Mouse (Mus musculus): ENCODE results near the gene Fer. TPM values are rescaled to one million over a fixed set of nuclear protein-coding genes. Genes with fewer than 3 reads are reported as not detected.
A peak's percentile ranks its signal among the peaks of the same experiment; 100 is the strongest.

Fer gene
- polyA plus RNA-seq, 1 experiment from 2014 or later = 28.6 TPM

DNA sequence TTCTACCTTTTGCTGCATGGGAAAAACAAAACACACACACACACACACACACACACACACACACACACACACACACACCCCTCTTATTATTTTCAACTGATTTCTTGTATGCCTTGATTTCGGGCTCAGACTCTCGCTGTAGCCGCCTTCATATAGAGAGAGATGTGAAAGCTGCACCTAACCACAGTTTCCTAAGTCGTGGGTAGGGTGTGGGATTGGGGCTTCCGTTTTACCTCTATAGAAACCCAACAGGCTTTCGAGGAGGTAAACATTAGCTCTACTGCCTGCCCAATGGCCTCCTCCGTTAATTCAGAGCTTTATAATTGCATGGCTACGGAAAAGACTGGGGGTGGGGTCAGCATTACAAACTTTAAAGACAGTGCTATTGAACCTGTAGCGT lies 12.8 kb upstream of the Fer start:
- no peak overlapping the region for H3K9ac ChIP-seq (ENCODE audit: low read length)
- DNase-seq (ENCODE audit: low spot score) (no peak), ATAC-seq (replicated peaks; ENCODE audit: low FRiP score, low TSS enrichment, low read depth) (no peak)
- WGBS = 94% methylated on average over 9 of the region's 9 CpGs
- H3K27ac ChIP-seq (ENCODE audit: low read depth) = no peak overlapping the region
- no peaks in the 10 kb centered on the region for H3K9me3 ChIP-seq (ENCODE audit: control insufficient read depth, low read length)
- H3K4me1 ChIP-seq (replicated peaks; ENCODE audit: control insufficient read depth, insufficient read depth, low read length) = no peaks in the 10 kb centered on the region
- no peaks in the 10 kb centered on the region for H3K36me3 ChIP-seq (ENCODE audit: control insufficient read depth, insufficient read depth, low read length)
- H3K4me2 ChIP-seq (ENCODE audit: low read length) = no peak overlapping the region
- H3K4me3 ChIP-seq (ENCODE audit: low read depth, low read length) = 0 out of 2 replicates have a peak overlapping the region, but pooled peaks have one; percentile 62
- no peaks in the 10 kb centered on the region for H3K27me3 ChIP-seq (replicated peaks; ENCODE audit: control insufficient read depth, insufficient read depth, low read length)

DNA sequence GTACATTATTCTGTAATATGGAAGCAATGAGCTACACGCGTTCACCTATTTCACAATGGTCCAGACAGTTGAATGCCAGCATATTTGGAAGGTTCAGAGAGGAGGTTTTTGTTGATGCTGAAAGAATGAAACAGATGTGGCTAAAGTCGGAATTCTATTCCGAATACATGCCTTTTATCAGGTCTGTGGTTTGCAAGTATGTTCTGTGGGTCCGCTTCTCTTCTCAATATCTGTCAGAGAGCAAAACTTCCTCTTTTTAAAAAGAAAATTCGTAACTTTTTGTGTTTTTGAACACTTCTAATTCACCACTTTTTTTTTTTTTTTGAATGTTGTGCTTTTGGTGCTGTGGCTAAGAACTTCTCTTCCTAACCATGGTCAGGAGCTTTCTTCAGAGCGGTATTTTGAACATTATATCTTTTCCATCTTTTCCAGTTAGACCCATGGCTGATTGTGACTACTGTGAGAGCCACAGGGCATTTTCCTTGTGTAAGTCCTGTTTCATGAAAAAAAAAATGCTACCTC lies 5.8 kb upstream of the Fer start:
- no peak for DNase-seq (ENCODE audit: low spot score)
- H3K27ac ChIP-seq (ENCODE audit: low read depth) = no peak overlapping the region
- no peaks in the 10 kb centered on the region for H3K27me3 ChIP-seq (replicated peaks; ENCODE audit: control insufficient read depth, insufficient read depth, low read length)
- ATAC-seq (replicated peaks; ENCODE audit: low FRiP score, low TSS enrichment, low read depth) = no peak
- H3K9ac ChIP-seq (ENCODE audit: low read length) = no peak overlapping the region
- no peak overlapping the region for H3K4me2 ChIP-seq (ENCODE audit: low read length)
- H3K9me3 ChIP-seq (ENCODE audit: control insufficient read depth, low read length) = no peaks in the 10 kb centered on the region
- no peak overlapping the region for H3K4me3 ChIP-seq (ENCODE audit: low read depth, low read length)
- H3K36me3 ChIP-seq (ENCODE audit: control insufficient read depth, insufficient read depth, low read length) = no peaks in the 10 kb centered on the region
- no peaks in the 10 kb centered on the region; the same call in 1 of the 2 replicates for H3K4me1 ChIP-seq (replicated peaks; ENCODE audit: control insufficient read depth, insufficient read depth, low read length)
- 89% methylated on average over 7 of the region's 7 CpGs for WGBS

DNA sequence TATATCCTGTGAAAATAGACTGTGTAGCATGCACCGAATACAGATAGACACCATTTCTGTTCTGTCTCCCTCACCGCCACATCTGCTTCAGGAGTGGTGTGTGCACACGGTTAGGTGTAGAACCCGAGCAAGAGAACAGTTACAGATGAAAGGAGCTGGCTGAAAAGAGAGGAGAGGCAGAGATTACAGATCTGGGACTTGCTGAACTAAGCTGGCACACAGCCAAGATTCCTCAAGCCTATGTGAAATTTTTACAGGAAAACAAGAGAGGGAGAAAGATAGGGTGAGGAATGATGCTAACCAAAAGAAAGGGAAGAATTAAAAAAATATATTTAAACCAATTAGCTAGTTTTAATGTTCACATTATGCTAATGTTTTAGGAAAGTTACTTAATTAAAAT lies 1.9 kb upstream of the Fer start:
- DNase-seq (ENCODE audit: low spot score) (no peak), ATAC-seq (replicated peaks; ENCODE audit: low FRiP score, low TSS enrichment, low read depth) (no peak)
- no peaks in the 10 kb centered on the region for H3K36me3 ChIP-seq (ENCODE audit: control insufficient read depth, insufficient read depth, low read length)
- H3K4me1 ChIP-seq (replicated peaks; ENCODE audit: control insufficient read depth, insufficient read depth, low read length) = peaks cover 11% of the 10 kb centered on the region
- H3K4me3 ChIP-seq (ENCODE audit: low read depth, low read length) = no peak overlapping the region
- no peaks in the 10 kb centered on the region for H3K27me3 ChIP-seq (replicated peaks; ENCODE audit: control insufficient read depth, insufficient read depth, low read length)
- no peak overlapping the region for H3K27ac ChIP-seq (ENCODE audit: low read depth)
- H3K4me2 ChIP-seq (ENCODE audit: low read length) = no peak overlapping the region
- no peaks in the 10 kb centered on the region for H3K9me3 ChIP-seq (ENCODE audit: control insufficient read depth, low read length)
- WGBS = 44% methylated on average over 4 of the region's 4 CpGs
- no peak overlapping the region for H3K9ac ChIP-seq (ENCODE audit: low read length)

DNA sequence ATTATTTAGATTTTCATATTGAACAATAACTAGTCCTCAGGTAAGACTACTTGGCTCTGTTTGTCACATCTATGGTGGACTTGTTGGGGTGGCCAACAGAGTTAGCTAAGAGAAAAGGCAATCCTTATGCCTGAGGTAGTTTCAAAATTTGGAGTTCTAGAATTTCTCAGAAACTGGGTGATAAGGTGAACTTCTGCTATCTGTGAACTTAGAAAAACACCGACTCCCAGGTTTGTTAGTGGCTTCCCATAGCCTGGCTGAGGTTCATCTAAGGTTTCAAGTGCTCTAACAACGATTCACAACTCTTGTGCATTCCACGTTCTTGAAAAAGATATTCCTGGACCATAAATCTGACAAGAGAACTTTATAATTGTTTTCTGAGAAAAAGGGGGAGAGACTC lies 463 bp upstream of the Fer start:
- Histone ChIP-seq H3K27ac (ENCODE audit: low read depth) (no peak overlapping the region), H3K36me3 (ENCODE audit: control insufficient read depth, insufficient read depth, low read length) (no peaks in the 10 kb centered on the region), H3K4me1 (replicated peaks; ENCODE audit: control insufficient read depth, insufficient read depth, low read length) (peaks cover 11% of the 10 kb centered on the region), H3K27me3 (replicated peaks; ENCODE audit: control insufficient read depth, insufficient read depth, low read length) (no peaks in the 10 kb centered on the region), H3K9me3 (ENCODE audit: control insufficient read depth, low read length) (no peaks in the 10 kb centered on the region), H3K4me3 (ENCODE audit: low read depth, low read length) (no peak overlapping the region), H3K4me2 (ENCODE audit: low read length) (peak overlapping the region; percentile 89), H3K9ac (ENCODE audit: low read length) (no peak overlapping the region)
- WGBS = 49% methylated on average over 3 of the region's 3 CpGs
- no peak for DNase-seq (ENCODE audit: low spot score)
- no peak for ATAC-seq (replicated peaks; ENCODE audit: low FRiP score, low TSS enrichment, low read depth)

DNA sequence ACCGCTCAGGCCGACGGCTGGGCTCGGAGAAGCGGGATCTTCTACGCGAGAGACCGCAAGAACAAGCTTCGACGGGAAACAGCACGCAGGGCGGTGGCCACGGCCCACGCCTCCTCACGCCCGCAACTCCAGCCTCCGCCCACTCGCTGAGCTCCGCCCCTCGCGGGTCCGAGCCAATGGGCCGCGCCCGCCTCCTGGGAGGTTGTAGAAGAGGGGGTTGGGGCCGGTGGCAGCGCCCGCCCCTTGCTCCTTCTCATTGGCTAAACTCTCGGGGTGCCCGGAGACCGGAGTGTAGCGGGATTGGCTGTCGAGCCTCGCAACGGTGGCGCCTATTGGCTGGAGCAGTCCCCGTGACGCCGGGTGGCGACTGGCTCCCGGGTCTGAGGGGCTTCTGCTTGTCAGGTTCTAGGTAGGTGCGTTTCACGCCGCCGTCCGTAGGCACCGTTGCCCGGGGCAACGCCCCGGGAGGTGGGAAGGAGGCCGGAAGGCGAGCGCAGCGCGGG lies 836 bp downstream of the Fer start, which contains the start of gene A930002H24Rik:
Gene A930002H24Rik, minus strand, starts transcription at position 145 of the 503 bp plus-strand sequence.
- H3K4me1 ChIP-seq (replicated peaks; ENCODE audit: control insufficient read depth, insufficient read depth, low read length) = peaks cover 11% of the 10 kb centered on the region
- peak; percentile 98 for DNase-seq (ENCODE audit: low spot score)
- peak within 1 kb of the TSS; percentile 89 for H3K4me2 ChIP-seq (ENCODE audit: low read length)
- H3K9me3 ChIP-seq (ENCODE audit: control insufficient read depth, low read length) = no peaks in the 10 kb centered on the region
- peak within 1 kb of the TSS; percentile 89 for H3K9ac ChIP-seq (ENCODE audit: low read length)
- peak within 1 kb of the TSS; percentile 83 for H3K27ac ChIP-seq (ENCODE audit: low read depth)
- under 1% methylated on average over 55 of the region's 55 CpGs for WGBS
- peak within 1 kb of the TSS; percentile 76 for H3K4me3 ChIP-seq (ENCODE audit: low read depth, low read length)
- ATAC-seq (replicated peaks; ENCODE audit: low FRiP score, low TSS enrichment, low read depth) = peak; percentile 100
- no peaks in the 10 kb centered on the region for H3K27me3 ChIP-seq (replicated peaks; ENCODE audit: control insufficient read depth, insufficient read depth, low read length)
- no peaks in the 10 kb centered on the region for H3K36me3 ChIP-seq (ENCODE audit: control insufficient read depth, insufficient read depth, low read length)

DNA sequence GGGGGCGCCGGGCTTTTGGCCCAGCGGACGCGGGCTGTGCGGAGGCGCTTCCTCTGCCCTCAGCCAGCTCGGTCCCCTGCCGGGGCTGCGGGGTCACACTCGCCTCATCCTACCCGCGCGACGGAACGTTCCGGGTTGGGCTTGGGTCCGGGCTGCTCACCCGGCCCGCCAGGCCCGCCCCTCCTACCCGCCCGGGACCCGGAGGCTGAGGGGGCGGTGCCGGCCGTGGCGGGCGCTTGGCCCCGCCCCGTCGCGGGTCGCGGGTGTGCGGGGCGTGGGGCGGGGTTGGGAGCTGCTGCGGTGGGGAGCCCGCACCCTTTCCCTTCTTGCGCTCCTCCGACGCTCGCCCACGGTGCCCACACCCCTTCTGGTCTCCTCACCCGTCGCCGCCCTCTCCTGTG lies 1.3 kb downstream of the Fer start:
- DNase-seq (ENCODE audit: low spot score) (no peak), ATAC-seq (replicated peaks; ENCODE audit: low FRiP score, low TSS enrichment, low read depth) (peak; percentile 85)
- Histone ChIP-seq H3K9ac (ENCODE audit: low read length) (peak overlapping the region; percentile 89), H3K27ac (ENCODE audit: low read depth) (peak overlapping the region; percentile 83), H3K4me1 (replicated peaks; ENCODE audit: control insufficient read depth, insufficient read depth, low read length) (peaks cover 11% of the 10 kb centered on the region), H3K4me2 (ENCODE audit: low read length) (peak overlapping the region; percentile 81), H3K9me3 (ENCODE audit: control insufficient read depth, low read length) (no peaks in the 10 kb centered on the region), H3K27me3 (replicated peaks; ENCODE audit: control insufficient read depth, insufficient read depth, low read length) (no peaks in the 10 kb centered on the region), H3K4me3 (ENCODE audit: low read depth, low read length) (peak overlapping the region; percentile 76), H3K36me3 (ENCODE audit: control insufficient read depth, insufficient read depth, low read length) (no peaks in the 10 kb centered on the region)
- WGBS = under 1% methylated on average over 37 of the region's 48 CpGs

DNA sequence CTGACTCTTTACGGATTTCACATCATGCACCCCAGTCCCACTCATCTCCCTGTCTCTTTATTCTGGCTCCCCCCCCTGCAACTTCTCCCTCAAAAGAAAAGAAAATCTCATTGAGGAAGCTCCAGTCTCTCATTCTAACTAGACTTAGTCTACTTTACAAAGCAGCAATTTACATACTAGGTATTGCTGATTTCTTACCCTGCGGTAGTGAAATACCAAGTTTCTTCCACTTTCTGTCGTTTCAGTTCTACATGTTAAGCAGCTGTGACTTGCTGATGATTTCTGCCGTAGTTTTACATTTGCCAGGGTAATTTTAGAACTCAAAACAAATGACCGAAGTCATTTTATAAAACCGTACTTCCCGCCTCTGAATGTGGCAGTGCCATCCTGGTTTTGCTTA lies 8.9 kb downstream of the Fer start:
- Histone ChIP-seq H3K27me3 (replicated peaks; ENCODE audit: control insufficient read depth, insufficient read depth, low read length) (no peaks in the 10 kb centered on the region), H3K9me3 (ENCODE audit: control insufficient read depth, low read length) (no peaks in the 10 kb centered on the region), H3K4me3 (ENCODE audit: low read depth, low read length) (no peak overlapping the region), H3K27ac (ENCODE audit: low read depth) (no peak overlapping the region), H3K9ac (ENCODE audit: low read length) (no peak overlapping the region), H3K4me2 (ENCODE audit: low read length) (no peak overlapping the region), H3K4me1 (replicated peaks; ENCODE audit: control insufficient read depth, insufficient read depth, low read length) (no peaks in the 10 kb centered on the region), H3K36me3 (ENCODE audit: control insufficient read depth, insufficient read depth, low read length) (no peaks in the 10 kb centered on the region)
- ATAC-seq (replicated peaks; ENCODE audit: low FRiP score, low TSS enrichment, low read depth) = no peak
- no peak for DNase-seq (ENCODE audit: low spot score)
- 92% methylated on average over 7 of the region's 7 CpGs for WGBS

DNA sequence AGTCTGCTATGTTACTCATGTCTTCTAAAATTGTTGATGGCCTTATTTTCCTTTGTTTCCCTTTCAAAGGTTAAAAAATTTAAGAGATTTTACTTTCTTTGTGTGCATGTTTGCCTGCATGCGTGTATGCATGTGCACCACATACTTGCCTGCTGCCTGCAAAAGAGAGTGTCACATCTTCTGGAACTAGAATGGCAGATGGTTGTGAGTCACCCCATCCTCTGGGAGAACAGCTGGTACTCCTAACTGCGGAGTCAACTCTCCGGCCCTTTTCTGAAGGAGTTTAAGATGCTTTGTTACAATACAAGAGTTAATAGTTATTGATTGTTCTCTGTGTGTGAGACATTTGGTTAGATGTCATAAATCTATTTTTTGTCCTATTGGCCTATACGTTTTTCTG lies 16.0 kb downstream of the Fer start:
- 78% methylated on average over 4 of the region's 4 CpGs for WGBS
- H3K27me3 ChIP-seq (replicated peaks; ENCODE audit: control insufficient read depth, insufficient read depth, low read length) = no peaks in the 10 kb centered on the region

DNA sequence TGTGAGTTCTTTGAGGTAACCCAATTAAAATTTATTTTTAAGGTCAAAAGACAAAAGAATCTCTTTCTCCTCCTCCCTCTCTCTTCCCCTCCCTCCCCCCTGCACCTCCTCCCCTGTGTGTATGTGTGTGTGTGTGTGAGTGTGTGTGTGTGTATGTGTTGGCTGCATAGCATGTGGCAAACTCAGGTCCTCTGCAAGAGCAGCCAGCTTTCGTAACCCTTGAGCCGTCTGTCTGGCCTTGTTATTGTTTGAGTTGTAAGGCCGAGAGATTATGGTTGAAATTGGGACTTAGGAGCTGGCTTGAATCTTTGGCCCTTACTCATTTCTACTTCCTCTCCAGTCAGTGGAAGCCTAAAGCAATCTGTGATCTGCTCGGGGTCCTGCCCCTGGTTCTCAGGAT lies 17.1 kb downstream of the Fer start:
- no peak overlapping the region for H3K27ac ChIP-seq (ENCODE audit: low read depth)
- H3K36me3 ChIP-seq (ENCODE audit: control insufficient read depth, insufficient read depth, low read length) = no peaks in the 10 kb centered on the region
- WGBS = 66% methylated on average over 4 of the region's 4 CpGs
- H3K9me3 ChIP-seq (ENCODE audit: control insufficient read depth, low read length) = no peaks in the 10 kb centered on the region
- ATAC-seq (replicated peaks; ENCODE audit: low FRiP score, low TSS enrichment, low read depth) (no peak), DNase-seq (ENCODE audit: low spot score) (no peak)
- no peak overlapping the region for H3K4me2 ChIP-seq (ENCODE audit: low read length)
- no peak overlapping the region for H3K9ac ChIP-seq (ENCODE audit: low read length)
- no peak overlapping the region for H3K4me3 ChIP-seq (ENCODE audit: low read depth, low read length)
- no peaks in the 10 kb centered on the region for H3K27me3 ChIP-seq (replicated peaks; ENCODE audit: control insufficient read depth, insufficient read depth, low read length)
- no peaks in the 10 kb centered on the region for H3K4me1 ChIP-seq (replicated peaks; ENCODE audit: control insufficient read depth, insufficient read depth, low read length)

More for the DNA sequence above, 16.0 kb downstream of the Fer start:
- Histone ChIP-seq H3K27ac (ENCODE audit: low read depth) (no peak overlapping the region), H3K4me1 (replicated peaks; ENCODE audit: control insufficient read depth, insufficient read depth, low read length) (no peaks in the 10 kb centered on the region), H3K9ac (ENCODE audit: low read length) (no peak overlapping the region), H3K4me3 (ENCODE audit: low read depth, low read length) (no peak overlapping the region), H3K36me3 (ENCODE audit: control insufficient read depth, insufficient read depth, low read length) (no peaks in the 10 kb centered on the region), H3K9me3 (ENCODE audit: control insufficient read depth, low read length) (no peaks in the 10 kb centered on the region), H3K4me2 (ENCODE audit: low read length) (no peak overlapping the region)
- no peak for DNase-seq (ENCODE audit: low spot score)
- no peak for ATAC-seq (replicated peaks; ENCODE audit: low FRiP score, low TSS enrichment, low read depth)

All from intestine, embryonic 14.5 days (tissue).